Mouse (Mus musculus) testis, adult 2 months (tissue): ENCODE results near the gene Zfp827. TPM values are rescaled to one million over a fixed set of nuclear protein-coding genes. Genes with fewer than 3 reads are reported as not detected.

Experiments used
- H3K27ac ChIP-seq: fragments of 200-500 bp; 2 replicates; pipeline ENCODE4 v1.5.1; 2012; ENCODE audit warnings: low read depth, low read length; ENCODE audit not compliant: control insufficient read depth, insufficient read depth
- H3K27me3 ChIP-seq: fragments of 200-500 bp; 2 replicates; pipeline ENCODE4 v1.6.1; 2012; ENCODE audit warnings: mild to moderate bottlenecking, low read length, moderate library complexity; ENCODE audit not compliant: control insufficient read depth, insufficient read depth
- H3K36me3 ChIP-seq: fragments of 200-500 bp; 2 replicates; pipeline ENCODE4 v1.6.1; 2012; ENCODE audit warnings: mild to moderate bottlenecking, low read length; ENCODE audit not compliant: control insufficient read depth, insufficient read depth
- H3K4me1 ChIP-seq: fragments of 200-500 bp; 2 replicates; pipeline ENCODE4 v1.6.1; 2012; ENCODE audit warnings: low read length; ENCODE audit not compliant: control insufficient read depth, insufficient read depth
- H3K4me3 ChIP-seq: fragments of 200-500 bp; 2 replicates; pipeline ENCODE4 v1.5.1; 2012; ENCODE audit warnings: low read depth, mild to moderate bottlenecking, low read length, moderate library complexity, mixed read lengths; ENCODE audit not compliant: control insufficient read depth
- CTCF ChIP-seq: fragments of 200-500 bp; IDR thresholded peaks from 2 replicates; pipeline ENCODE4 v1.5.1; 2012; ENCODE audit warnings: low read depth, mild to moderate bottlenecking, inconsistent platforms, low read length, moderate library complexity; ENCODE audit not compliant: control insufficient read depth, insufficient read depth, insufficient replicate concordance
- POLR2A ChIP-seq: fragments of 200-500 bp; IDR thresholded peaks from 2 replicates; pipeline ENCODE4 v1.6.1; 2012; ENCODE audit warnings: low read depth, mild to moderate bottlenecking, inconsistent platforms, low read length, moderate library complexity; ENCODE audit not compliant: control insufficient read depth
- polyA plus RNA-seq: library from polyadenylated mRNA; depleted of rRNA; stranded (reverse); fragments of >200 nt; gene quantifications from 2 replicates; pipeline ENCODE4 v1.2.3, GENCODE M21; 2012

Gene Zfp827
- polyA plus RNA-seq, 1 experiment, result 3.1 TPM

DNA sequence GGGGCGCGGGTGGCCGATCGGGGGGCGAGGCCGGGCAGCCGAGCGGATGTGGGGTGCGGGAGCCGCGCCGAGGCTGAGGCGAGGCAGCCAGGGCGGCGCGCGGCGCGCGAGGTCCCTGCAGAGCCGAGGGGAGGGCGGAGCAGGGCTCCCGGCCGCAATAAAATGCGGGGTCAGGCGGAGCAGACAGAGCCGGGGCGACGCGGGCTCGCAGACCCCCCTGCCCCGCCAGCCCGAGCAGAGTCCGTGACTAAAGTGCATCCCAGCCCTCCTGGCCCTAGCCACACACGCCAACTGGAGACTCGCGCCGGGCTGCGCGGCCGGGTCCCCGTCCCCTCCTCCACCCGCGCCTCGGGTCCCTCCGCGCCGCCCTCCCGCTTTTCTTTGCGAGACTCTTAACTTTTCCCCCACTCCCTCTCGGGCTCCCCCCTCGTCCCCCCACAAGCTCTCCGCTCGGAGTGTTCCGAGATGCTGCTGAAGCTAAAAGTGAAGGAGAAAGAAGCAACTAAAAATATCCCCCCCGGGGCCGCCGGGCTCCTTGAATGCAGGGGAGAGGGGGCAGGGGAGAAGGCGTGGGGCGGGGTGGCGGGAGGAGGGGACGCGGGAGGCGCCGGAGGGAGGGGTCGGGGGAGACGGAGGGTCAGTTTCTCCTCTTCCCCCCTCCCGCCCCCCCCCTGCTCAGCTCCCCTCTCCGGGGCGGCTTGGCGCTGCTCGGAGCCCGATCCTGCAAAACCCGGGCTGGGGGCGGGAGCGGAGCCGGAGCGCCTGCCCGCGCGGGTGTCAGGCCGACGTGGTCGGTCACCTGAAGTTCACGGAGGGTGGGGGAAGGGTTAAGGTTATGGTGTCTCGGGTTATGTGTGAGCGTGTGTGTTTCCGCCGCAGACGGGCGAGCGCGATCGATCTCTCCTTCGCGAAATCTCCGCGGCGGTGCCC, 1.4 kb downstream of the Zfp827 start:
- Histone ChIP-seq H3K4me1 (peaks cover 17% of the 10 kb centered on the region), H3K4me3 (peak overlapping the region; percentile 93), H3K36me3 (no peaks in the 10 kb centered on the region), H3K27me3 (peaks cover 7% of the 10 kb centered on the region), H3K27ac (peak overlapping the region; percentile 88)
- TF ChIP-seq CTCF, result no peak
- no peak; the same call in 1 of the 2 replicates for TF ChIP-seq POLR2A

DNA sequence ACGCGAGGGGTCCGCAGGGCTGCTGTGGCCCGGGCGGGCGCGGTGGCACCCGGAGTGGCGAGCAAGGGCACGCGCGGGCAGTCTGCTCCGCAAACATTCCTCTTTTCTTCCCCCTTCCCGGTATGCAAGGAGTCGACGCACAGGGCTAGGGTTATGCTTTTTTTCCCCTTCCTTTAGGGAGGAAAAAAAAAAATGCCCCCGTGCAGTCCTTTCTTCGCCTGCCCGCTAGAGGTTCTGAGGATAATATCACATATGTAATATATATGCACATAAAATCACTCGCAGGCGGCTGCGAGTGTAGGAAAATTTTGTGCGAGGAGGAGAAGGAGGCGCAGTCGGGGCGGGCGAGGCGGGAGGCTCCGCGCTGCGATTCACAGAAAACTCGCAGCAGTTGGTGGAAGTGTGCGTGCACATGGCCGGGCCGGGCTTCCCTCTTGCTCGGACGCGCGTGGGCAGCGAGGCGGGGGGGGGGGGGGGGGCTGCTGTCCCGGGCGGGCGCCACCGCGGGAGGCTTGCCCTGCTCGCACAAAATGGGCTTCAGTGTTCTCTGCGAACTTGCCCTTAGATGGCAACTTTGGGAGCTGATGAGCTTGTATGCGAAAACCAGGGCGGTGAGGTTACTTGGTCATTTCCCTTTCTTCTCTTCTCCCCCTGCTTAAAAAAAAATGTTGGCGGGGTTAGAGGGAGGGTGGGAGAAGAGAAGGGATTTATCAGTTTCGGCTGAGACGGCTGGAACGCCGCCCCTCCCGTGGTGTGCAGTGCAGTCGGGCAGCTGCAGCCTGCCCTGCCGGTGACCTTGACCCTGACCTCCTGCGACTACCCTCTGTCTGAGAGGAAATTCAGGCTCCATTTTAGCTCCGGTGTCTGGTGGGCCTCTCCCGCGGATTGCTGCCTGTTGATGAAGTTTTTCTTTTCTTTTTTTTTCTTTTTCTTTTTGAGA, 2.4 kb downstream of the Zfp827 start:
- Histone ChIP-seq H3K36me3 (no peaks in the 10 kb centered on the region), H3K27ac (peak overlapping the region; percentile 88), H3K27me3 (peaks cover 7% of the 10 kb centered on the region), H3K4me3 (peak overlapping the region; percentile 93), H3K4me1 (peaks cover 17% of the 10 kb centered on the region)
- TF ChIP-seq CTCF (no peak), POLR2A (no peak)

DNA sequence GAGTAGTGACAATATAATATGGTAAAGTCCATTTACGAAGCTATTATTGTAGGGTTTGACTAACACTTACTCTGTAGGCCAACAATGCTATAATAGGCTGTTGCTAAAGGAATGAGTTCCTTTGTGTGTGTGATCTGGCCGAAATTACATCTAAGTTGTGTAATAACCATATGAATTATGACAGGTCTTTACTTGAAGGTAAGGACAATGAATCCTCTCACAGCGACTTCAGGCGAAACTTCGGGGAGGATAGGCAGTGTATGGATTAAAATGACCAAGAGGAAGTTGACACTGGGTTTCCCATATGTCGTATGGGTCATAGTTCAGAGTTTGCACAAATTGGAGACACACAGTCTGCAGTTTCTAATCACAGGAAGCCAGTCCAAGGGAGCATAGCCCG, 9.3 kb downstream of the Zfp827 start:
- Histone ChIP-seq H3K4me3 (no peak overlapping the region), H3K4me1 (no peaks in the 10 kb centered on the region), H3K27me3 (no peaks in the 10 kb centered on the region), H3K27ac (no peak overlapping the region), H3K36me3 (no peaks in the 10 kb centered on the region)
- TF ChIP-seq CTCF (no peak), POLR2A (no peak)

DNA sequence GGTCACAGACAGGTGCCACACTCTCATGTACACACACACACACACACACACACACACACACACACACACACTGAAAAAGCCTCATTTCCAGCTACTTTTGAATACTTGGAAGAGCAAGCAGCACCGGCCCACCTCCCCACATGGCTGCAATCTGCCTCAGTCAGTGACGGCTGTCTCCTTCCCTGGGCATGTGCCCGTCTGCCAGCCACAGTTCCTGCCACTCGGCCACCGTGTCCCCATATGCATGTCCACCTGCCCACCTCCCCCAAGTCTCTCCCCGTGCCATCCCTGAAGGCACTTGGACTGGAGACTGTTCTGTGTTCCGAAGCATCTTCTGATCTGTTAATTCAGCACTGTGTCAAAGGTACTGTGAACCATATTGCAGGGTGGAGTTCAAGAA, 9.8 kb downstream of the Zfp827 start:
- no peak for TF ChIP-seq CTCF
- no peak for TF ChIP-seq POLR2A
- Histone ChIP-seq H3K36me3 (no peaks in the 10 kb centered on the region), H3K4me1 (no peaks in the 10 kb centered on the region), H3K27me3 (no peaks in the 10 kb centered on the region), H3K4me3 (no peak overlapping the region), H3K27ac (no peak overlapping the region)

DNA sequence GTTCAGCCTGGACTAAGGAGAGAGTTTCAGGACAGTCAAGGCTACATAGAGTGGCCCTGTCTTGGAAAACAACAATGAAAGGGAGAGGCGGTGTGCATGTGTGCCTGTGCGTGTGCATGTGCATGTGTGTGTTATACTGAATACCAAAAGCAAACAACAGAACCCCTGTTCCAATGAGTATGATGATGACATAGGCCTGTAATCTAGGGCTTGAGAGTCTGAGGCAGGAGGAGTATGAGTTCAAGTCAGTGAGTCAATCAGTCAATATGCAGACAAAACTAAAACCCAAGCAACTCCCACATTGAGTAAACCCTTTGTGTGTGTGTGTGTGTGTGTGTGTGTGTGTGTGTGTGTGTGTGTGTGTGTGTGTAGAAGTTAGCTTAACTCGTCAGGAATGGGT, 13.2 kb downstream of the Zfp827 start:
- Histone ChIP-seq H3K4me3 (no peak overlapping the region), H3K27ac (no peak overlapping the region), H3K27me3 (no peaks in the 10 kb centered on the region), H3K36me3 (no peaks in the 10 kb centered on the region), H3K4me1 (no peaks in the 10 kb centered on the region)
- TF ChIP-seq CTCF, result no peak
- no peak for TF ChIP-seq POLR2A

DNA sequence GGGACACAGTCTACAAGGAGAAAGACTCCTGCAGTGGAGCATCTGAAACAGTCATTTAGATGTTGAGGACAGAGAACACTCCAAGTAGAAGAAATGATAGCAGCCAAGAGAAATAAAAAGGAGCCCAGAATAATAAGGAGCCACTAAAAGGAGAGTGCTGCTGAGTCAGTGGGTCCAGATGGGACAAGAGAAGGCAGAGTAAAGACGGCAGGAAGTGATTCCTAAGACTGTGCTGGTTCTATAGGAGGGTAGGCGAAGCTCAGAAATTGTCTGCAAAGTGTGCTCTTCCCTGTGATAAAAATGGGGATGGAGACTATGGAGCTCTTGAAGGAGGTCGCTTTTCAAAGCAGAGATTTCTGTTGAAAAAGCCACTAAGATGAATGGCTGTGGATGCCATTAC, 14.0 kb downstream of the Zfp827 start:
- Histone ChIP-seq H3K4me3 (no peak overlapping the region), H3K36me3 (no peaks in the 10 kb centered on the region), H3K27ac (no peak overlapping the region), H3K4me1 (no peaks in the 10 kb centered on the region), H3K27me3 (no peaks in the 10 kb centered on the region)
- TF ChIP-seq POLR2A (no peak), CTCF (no peak)

DNA sequence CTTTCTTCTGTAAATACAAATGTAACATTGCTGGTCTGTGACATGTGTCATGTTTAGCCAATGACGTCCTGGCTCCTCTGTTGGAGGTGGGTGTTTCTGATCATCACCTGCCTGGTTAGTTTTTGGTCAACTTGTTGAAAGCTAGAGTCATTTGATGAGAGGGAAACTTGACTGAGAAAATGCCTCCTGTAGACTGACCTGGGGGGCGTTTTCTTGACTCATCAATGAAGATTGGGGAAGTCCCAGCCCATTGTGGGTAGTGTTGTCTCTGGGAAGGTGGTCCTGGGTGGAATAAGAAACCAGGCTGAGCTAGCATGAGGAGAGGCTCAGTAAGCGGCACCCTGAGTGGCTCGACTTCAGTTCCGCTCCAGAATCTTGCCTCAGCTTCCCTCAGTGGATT, 16.4 kb downstream of the Zfp827 start:
- no peak overlapping the region for H3K27ac ChIP-seq
- H3K4me1 ChIP-seq, result no peaks in the 10 kb centered on the region
- H3K27me3 ChIP-seq, result no peaks in the 10 kb centered on the region
- no peaks in the 10 kb centered on the region for H3K36me3 ChIP-seq
- TF ChIP-seq CTCF (no peak), POLR2A (no peak)
- H3K4me3 ChIP-seq, result no peak overlapping the region
